Mouse (Mus musculus) brain, embryonic 14.5 days (tissue): ENCODE results near the gene Ctnnal1. TPM values are rescaled to one million over a fixed set of nuclear protein-coding genes. Genes with fewer than 3 reads are reported as not detected.

Experiments used
- DNase-seq: peaks from one replicate; pipeline ENCODE4 v3.0.0-alpha.2; 2011; ENCODE audit warnings: low read depth
- CTCF ChIP-seq: fragments of 200-500 bp; IDR thresholded peaks from 2 replicates; pipeline ENCODE4 v1.5.1; 2012; ENCODE audit warnings: inconsistent platforms, mild to moderate bottlenecking, moderate library complexity, borderline replicate concordance; ENCODE audit not compliant: insufficient read depth, insufficient read length; ENCODE audit errors: extremely low read depth
- POLR2A ChIP-seq: fragments of 200-500 bp; IDR thresholded peaks from 2 replicates; pipeline ENCODE4 v1.6.1; 2012; ENCODE audit warnings: mild to moderate bottlenecking, inconsistent platforms, borderline replicate concordance; ENCODE audit not compliant: poor library complexity, insufficient read depth, insufficient read length, severe bottlenecking; ENCODE audit errors: extremely low read depth
- polyA plus RNA-seq: library from polyadenylated mRNA; depleted of rRNA; stranded (reverse); fragments of >200 nt; gene quantifications from 2 replicates; pipeline ENCODE4 v1.2.3, GENCODE M21; 2012; rRNA removed

The Ctnnal1 gene
- polyA plus RNA-seq, 1 experiment = 22.2 TPM

DNA sequence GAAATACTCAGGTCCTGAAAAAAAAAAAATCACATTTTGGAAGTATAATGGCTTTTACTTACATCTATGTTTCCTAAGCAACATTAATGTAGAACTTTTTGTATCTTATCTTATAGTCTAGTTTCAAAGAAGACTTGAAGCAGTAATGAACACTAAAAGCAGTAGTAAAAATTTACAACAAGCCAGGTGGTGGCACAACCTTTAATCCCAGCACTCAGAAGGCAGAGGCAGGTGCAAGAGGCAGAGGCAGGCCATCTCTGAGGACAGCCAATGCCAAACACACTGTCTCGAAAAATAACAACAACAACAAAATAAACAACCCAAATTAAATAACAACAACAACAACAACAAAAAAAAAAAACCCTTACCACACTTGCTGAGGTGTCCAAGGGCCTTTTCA, 93.9 kb downstream of the Ctnnal1 start:
- DNase-seq = no peak
- TF ChIP-seq CTCF (no peak), POLR2A (no peak)

- TF ChIP-seq CTCF = no peak
- TF ChIP-seq POLR2A = no peak
These were observed 96.1 kb downstream of the Ctnnal1 start for GRCm38 (mm10) chr4:56768913-56769312.

DNA sequence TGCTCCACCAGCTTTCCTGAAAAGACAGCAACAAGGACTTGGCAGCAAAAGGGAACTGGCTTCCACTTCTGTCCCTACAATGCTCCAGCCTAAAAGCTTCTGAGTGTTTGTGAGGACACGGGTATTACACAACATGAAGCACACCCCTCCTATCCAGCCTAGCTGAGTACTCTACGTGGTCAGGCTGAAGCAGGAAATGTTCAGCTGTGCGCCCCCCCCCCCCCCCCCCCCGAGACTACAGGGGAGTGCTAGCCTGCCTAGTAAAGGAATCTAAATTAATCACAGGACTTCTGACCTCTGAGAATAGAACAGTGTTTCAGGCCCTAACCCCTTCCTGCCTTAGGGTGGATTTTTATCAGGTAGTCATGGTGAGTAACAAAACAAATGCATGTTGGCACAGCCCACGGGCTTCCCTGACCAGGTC, 97.1 kb downstream of the Ctnnal1 start:
- DNase-seq = no peak
- TF ChIP-seq POLR2A (no peak), CTCF (no peak)

More at GRCm38 (mm10) chr4:56768913-56769312, 96.1 kb downstream of the Ctnnal1 start:
- no peak for DNase-seq

Other genes starting within 250 kb of the Ctnnal1 start
- not detected in 2 replicates for gene Gm26657, start 125.1 kb downstream of the Ctnnal1 start, polyA plus RNA-seq
- gene Actl7b, start 123.7 kb downstream of the Ctnnal1 start, polyA plus RNA-seq = 0.26 and 0.28 TPM in 2 replicates
- not detected in 2 replicates for gene Actl7a, start 121.8 kb downstream of the Ctnnal1 start, polyA plus RNA-seq
- 79.2 and 82.1 TPM in 2 replicates for gene Elp1, start 62.9 kb downstream of the Ctnnal1 start, polyA plus RNA-seq
- gene Fam206a, start 62.8 kb downstream of the Ctnnal1 start, polyA plus RNA-seq = 8.2 and 13.3 TPM in 2 replicates
- gene Tmem245, start 82.2 kb upstream of the Ctnnal1 start, polyA plus RNA-seq = 9.8 and 11.4 TPM in 2 replicates
- gene Frrs1l, start 125.2 kb upstream of the Ctnnal1 start, polyA plus RNA-seq = 9.6 and 15.1 TPM in 2 replicates